Mouse (Mus musculus) layer of hippocampus, adult 9-11 months (tissue): Measurements from ENCODE around the gene Clic3.

ENCODE experiments used
- DNase-seq: peaks from one replicate; pipeline ENCODE4 v3.0.0; 2022

The Clic3 gene

DNA sequence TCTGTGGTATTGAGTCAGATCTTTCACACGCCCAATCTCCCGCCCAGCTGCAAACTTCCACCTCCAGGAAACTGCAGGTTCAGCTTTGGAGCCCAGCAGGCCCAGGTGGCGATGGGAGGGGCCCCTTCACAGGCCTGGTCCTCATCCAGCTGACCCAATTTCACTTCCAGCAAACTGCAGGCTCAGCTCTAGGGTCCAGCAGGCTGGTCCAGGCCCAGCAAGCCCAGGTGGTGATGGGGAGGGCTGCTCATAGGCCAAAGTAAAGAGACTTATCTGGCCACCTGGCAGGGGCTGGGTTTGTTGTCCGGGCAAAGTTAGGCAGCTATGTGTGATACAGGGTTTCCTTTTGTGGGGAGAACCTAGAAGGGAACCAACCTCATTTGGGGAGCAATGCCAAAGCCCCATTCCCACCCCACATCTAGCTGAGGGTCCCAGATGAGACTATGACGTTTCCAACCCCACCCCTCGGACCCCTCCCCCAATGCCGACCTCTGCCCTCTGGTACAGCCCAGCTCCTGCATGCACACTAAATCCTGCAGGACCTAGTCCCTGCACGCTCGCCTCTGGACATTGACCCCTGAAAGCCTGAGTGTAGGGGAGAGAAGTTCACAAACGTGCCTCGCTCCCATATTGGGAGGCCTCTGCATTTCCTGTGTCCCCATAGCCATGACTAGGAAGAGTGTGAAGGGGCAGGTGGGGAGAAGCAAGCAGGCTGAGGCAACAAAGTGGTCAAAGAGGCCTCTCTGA lies 28.4 kb downstream of the Clic3 start:
- DNase-seq = no peak

DNA sequence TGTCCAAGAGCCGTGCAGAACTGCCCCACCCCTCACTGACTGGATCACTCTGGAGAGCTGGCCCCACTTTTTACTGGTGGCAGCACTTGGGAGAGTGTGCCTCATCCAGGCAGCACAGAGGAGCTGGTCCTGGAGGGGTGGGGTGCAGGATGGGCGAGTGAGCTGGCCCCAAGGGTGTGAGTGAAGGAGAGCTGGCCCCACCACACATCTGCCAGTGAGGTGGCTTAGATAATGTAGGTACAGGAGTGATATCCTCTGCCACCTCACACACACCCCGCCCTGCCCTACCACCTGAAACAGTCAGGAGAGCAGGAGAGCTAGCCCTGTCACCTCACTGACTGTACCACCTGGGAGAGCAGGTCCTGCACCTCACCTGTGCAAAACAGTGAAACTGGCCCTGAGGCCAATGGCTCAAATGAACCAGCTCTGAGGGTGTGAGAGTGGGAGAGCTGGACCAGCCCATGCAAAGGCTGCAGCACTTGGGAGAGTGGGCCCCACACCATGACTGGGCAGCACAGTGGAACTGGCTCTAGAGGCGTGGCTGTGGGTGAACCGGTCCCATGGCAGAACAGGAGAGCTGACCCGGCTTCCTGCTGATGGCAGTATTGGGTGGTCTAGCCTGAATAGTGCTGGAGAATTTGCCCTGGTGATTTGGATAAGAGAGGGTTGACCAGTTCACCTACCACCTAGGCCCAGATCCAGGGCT lies 31.5 kb downstream of the Clic3 start:
- no peak for DNase-seq

DNA sequence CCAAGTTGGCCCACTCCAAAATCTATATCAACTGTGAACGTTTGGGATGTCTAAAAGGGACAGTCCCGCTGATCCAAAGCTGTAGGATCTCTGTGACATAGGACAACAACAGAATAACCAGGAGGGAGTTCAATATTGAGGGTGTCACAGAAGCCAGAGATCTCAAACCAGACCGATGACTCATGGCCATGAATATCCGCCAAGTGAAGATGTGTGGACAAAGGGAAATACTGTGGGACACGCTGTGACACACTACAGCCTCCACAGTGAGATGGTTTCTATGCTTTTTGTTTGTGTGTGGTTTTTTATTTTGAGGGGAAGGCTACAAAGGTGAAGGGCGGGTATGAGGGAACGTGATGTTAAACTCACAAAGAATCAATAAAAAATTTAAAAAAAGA lies 32.0 kb downstream of the Clic3 start:
- DNase-seq = no peak

DNA sequence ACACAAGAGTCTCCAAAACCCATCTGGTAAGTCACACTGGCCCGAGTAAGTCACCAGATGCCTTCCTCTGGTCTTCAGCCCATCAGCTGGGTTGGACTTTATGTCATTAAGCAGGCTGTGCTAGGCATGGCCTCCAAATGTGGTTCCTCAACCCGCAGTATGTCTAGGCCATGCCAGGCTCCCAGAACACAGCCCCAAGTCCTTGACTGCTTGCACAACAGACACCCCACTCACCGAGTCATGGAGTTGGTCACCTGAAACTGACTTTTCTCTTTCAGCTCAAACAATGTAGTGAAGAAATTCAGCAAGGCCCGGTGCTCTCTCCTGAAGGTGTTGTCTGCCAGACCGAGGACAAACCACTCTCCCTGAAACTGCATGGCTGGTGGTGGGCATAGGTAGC lies 36.4 kb downstream of the Clic3 start:
- no peak for DNase-seq

DNA sequence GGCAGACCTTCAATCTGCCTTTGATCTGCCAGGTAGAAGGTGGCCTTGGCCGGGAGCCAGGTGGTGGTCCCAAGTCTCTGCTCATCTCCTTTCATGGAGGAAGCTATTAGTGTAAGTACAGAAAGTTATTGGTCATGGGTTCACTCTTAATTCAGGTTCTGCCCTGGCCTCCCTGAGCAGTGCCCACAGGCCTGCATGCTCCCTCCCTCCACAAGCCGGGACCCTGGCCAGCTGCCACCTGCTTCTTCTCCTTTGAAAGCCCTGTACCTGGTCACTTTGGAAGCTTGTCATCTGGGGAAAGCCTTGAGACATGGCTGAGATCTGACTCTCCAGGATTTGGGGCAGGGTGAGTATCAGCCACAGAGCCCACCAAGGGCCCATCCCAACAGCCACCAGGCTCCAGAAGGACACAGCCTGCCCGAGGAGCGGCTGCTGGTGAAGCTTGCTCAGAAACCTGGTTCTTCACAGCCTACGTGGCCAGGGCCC lies 36.9 kb downstream of the Clic3 start, which contains the start of gene Lcn12:
Lcn12 (minus strand) TSS at position 436 of the 486 bp plus-strand sequence.
- no peak for DNase-seq

DNA sequence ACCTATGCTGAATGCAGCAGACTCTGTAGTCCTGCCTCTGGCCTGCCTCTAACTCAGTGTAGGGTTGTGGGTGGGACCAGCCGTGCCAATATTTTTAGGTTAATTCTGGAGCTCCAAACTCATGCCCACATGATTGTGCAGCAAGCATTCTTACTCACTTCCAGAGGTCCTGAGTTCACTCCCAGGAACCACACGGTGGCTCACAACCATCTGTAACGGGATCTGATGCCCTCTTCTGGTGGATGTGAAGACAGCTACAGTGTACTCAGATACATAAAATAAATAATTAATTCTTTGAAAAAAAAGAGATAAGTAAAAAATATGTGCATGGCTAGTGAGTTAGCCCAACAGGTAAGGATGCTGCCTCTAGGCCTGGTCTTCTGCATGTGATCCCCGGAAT lies 39.8 kb downstream of the Clic3 start:
- DNase-seq = peak; percentile 44

DNA sequence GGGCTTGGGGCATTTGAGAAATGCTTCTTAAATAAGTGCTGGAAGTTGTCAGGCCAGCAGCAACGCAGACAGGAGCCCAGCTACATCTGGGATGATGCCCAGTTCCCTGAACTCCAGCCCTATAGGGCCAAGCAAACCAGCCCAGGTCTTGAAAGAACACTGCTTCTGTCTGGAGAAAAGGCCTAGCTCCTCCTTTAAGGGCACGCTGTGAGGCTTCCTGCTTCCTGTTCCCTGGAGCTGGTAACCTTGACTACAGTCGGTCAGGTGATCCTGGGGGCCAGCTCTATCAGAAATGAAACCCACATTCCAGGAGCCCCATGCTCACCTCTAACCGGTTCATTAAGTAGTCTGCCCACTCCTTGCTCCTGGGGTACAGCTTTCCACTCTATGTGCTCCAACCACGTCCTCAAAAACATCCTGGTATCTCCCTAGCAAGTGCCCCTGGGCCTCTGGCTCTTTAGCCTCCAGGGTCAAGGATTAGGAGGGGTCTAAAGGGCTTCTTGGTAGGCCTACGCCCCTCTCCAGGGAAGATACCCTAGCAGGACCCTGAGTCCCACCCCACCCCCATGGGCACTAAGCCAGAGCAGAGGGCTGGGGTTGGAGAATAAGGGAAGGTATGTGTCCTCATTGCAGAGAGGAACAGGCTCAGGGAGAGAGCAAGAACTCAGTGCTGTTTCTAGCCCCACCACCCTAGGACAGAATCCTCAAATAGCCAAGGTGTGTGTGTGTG lies 41.4 kb downstream of the Clic3 start:
- DNase-seq = no peak

DNA sequence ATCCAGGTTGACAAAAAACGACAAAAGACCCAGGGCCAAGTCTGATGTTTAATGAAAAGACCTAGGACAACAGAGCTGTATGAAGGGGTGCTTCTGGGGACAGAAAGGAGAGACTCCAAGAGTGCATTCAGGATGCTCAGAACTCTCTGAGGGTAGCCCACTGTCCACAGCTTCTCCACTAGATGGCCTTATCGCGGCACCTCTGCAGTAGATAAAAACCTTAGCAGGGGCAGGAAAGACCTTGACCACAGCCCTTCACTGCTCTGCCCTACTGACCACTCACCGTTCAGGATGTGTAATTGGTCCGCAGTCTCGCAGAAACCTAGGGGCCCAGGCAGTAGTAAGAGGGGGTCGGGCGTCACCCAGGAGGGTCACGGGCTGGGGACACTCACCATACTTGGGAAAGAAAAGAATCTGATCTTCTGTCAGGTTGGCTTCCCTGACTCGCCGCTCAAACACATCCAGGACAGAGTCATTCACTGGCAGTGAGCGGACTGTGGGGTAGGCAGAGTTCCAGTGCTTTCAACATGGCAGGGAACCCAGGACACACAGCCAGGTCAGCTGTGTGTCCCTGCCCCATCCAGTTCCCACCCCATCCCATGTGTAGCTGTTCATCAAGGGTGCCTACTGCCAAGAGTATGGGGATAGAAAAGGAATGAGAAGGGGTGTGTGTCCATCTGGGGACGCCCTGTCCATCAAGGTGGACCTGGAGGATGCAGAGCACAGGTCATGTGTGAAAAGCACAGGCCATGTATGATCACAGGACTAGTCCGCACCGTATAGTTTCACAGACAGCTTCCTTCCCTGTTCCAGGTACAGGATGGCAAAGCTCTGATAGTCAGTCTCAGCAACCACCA lies 42.2 kb downstream of the Clic3 start:
- DNase-seq = no peak

DNA sequence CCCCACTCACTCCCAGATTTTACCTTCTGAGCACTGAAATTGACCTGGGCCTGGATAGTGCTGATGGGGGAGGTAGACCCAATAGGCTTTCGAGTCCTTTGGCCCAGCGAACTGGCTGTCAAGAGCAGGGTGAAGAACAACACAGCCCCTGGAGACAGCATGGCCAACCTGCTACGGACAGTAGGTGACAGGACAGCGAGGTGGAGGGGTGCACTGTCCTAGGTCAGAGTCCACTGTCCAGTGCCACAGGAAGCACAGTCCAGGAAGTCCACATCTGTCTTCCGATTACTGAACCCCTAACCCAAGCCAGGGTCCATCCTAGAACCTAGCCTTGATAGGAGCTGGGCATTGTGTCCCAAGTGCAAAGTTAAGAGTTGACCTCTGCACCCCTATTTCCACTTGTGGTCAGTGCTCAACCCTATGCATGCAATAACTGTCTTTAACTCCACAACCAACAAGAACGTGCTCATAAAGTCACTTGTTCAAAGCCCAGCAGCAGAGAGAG lies 43.5 kb downstream of the Clic3 start:
- no peak for DNase-seq

DNA sequence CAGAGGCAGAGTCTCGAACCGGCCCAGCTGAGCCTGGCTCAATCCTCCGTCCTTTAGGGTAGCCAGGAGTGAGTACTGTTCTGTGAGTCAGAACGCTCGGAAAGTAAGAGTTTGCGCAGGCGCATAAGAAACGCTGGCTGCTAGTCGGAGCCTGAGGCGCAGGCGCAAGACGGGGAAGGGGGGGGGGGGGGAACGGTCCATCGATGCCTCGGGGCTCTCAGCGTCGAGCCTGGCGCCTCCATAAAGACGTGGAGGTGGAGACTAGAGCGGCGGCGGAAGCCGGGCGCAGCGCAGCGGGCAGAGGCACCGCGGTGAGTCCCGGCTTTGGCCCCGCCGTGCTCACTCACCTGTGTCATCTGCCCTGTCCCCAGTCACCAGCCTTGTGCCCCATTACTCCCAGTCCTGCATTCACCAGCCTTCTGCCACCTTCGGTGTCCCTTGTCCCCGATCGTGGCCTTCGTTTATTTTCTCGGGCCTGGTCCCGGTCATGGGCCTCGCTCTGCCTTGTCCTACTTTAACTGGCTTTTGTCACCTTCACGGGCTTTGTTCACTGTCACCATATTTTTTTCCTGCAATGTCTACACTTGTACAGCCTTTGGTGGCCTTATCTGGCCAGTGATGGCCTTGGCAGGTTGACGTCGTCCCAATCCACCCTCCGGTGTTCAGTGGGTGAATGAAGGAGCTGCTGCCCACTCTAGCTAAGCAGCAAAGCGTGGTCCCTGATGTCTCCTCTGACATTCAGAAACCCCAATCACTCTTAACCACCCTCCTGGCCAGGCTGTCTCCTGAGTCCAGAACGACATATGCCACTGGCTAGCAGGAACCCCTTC lies 44.2 kb downstream of the Clic3 start, which contains the start of gene Fbxw5:
Fbxw5 (plus strand) TSS at position 175 of the 830 bp plus-strand sequence.
- DNase-seq = peak; percentile 88

DNA sequence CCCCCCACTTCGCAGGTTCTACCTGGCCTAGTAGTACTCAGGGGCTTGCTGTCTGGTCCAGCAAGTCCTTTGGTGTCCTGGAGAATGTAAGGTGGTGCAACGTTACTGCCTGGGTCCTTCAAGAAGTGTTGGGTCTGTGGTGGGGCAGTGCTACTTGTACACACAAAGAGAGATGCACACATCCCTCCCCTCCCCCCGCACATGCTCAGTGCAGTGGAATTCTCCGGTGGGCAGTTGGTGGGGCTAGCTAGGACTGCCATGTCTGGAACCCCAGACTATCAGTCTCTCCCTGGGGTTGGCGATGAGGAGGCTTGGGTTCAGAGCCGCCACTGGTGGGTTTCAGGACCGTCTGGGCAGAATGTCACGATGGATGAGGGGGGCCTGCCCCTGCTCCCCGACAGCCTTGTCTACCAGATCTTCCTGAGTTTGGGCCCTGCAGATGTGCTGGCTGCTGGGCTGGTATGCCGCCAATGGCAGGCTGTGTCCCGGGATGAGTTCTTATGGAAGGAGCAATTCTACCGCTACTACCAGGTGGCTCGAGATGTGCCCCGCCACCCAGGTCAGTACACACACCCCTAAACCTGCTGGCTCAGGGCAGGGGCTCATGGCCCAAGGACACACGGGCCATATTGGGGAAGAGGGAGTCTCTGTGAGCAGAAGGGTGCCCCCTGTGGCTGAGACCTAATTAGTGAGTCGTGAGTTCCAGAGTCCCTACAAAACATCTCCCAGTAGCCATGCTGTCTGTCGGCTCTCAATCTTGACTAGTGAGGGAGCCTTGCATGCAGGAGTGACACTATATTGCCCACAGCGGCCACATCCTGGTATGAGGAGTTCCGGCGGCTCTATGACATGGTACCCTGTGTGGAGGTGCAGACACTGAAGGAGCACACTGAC lies 45.2 kb downstream of the Clic3 start, which contains the start of gene C8g:
C8g (minus strand) TSS at position 127 of the 894 bp plus-strand sequence.
- no peak for DNase-seq

DNA sequence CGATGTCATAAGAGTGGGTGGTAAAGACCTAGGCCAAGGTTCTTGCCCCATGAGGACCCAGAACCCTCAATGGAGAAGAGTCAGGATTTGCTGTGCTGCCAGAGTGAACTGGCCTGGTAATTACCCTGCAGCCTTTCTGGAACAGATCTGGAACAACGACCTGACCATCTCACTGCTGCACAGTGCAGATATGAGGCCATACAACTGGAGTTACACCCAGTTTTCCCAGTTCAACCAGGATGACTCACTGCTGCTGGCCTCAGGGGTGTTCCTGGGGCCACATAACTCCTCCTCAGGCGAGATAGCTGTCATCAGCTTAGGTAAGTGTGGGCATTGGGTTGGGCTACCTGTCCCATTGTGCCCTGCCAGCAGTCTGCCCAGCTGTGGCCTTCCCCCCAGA lies 46.1 kb downstream of the Clic3 start:
- DNase-seq = no peak

DNA sequence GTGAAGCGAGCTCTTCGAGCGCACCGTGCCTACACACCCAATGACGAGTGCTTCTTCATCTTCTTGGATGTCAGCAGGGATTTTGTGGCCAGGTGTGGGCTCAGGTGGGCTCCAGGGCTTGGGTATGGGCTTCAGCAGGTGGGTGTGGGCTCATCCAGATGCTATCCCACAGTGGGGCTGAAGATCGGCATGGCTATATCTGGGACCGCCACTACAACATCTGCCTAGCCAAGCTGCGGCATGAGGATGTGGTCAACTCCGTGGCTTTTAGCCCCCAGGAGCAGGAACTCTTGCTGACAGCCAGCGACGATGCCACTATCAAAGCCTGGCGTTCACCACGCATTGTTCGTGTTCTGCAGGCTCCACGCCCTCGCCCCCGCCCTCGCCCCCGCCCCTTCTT lies 47.9 kb downstream of the Clic3 start:
- DNase-seq = no peak

DNA sequence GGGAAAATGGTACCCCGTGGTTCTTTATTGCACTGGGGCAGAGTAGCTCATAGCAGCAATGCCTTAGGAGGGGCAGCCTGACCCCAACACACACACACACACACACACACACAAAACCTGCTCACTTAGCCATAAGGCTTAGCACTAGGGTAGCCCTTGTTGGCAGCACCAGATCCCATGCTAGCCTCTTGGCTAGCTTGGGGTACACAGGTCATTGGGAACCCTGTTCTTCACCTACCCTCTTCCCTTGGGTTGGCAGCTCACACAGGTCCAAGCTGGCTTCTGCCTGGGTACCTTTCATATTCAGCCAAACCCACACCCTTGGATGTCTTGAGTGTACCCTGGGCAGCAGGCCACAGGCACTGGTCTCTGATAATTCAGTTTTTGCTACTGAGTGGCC lies 48.4 kb downstream of the Clic3 start:
- DNase-seq = no peak

DNA sequence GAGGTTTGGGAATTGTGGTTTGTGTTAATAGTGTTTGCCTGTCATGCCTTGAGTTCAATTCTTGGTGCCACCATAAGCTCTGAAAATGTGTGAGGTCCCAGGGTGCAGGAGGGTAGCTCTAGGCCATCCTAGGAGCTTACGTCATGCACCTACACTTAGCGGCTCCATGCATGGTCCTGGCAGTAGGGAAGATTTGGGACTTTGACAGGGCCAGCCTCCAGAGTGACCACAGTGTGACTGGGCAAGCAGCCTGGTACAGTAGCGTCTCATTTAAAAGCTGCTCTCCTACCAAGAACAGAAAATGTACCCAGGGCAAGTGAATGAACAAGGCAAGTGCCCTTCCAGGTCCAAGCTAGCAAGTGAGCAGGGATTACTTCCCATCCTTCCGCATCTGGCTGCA lies 49.2 kb downstream of the Clic3 start:
- no peak for DNase-seq

DNA sequence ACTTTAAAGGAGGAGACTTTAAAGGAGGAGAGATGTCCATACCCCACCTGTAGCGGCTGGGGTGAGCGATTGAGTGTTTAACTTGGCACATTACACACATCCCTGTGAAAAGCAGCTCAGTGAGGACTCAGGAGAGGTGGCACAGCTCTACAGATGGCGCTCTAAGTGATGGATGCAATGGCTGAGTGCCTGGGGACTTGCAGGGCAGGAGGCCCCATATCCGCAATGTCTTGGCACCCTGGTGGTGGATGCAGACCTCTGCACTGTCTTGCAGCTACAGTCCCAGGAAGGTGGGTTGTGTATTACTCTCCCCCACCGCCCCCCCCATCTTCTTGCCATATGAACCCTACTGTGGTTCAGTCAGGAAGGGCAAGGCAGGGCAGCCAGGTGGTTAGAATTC lies 50.3 kb downstream of the Clic3 start:
- DNase-seq = no peak
